Mouse (Mus musculus) cerebellum, adult 2 months (tissue): ENCODE data around the gene Ccl6.

ENCODE experiments used
- CTCF ChIP-seq: fragments of 200-500 bp; IDR thresholded peaks from 2 replicates; pipeline ENCODE4 v1.5.1; 2011; ENCODE audit warnings: low read depth, mild to moderate bottlenecking, control low read depth, low read length, moderate library complexity, borderline replicate concordance; ENCODE audit not compliant: insufficient read depth
- POLR2A ChIP-seq: fragments of 200-500 bp; IDR thresholded peaks from 2 replicates; pipeline ENCODE4 v1.6.1; 2011; ENCODE audit warnings: low read length, control low read depth, borderline replicate concordance; ENCODE audit not compliant: insufficient read depth

- TF ChIP-seq CTCF (no peak), POLR2A (no peak)
Measured at GRCm38 (mm10) chr11:83638934-83639333, 46.0 kb upstream of the Ccl6 start.
